Mouse (Mus musculus) small intestine, adult 2 months (tissue): ENCODE data around the gene Nme3. TPM values are rescaled to one million over a fixed set of nuclear protein-coding genes. Genes with fewer than 3 reads are reported as not detected.
"Not testable (repeated sequence)": the region's sequence is repeated elsewhere in the genome, so short reads cannot be mapped to it uniquely, and the experiment has no call there.

Experiments
- H3K27ac ChIP-seq: fragments of 200-500 bp; 2 replicates; pipeline ENCODE4 v1.5.1; 2012; ENCODE audit warnings: low read depth, low read length, control low read depth, inconsistent platforms; ENCODE audit not compliant: insufficient read depth
- H3K27me3 ChIP-seq: fragments of 200-500 bp; 2 replicates; pipeline ENCODE4 v1.6.1; 2012; ENCODE audit warnings: mild to moderate bottlenecking, moderate library complexity, low read length, inconsistent platforms; ENCODE audit not compliant: control insufficient read depth, insufficient read depth
- H3K36me3 ChIP-seq: fragments of 200-500 bp; 2 replicates; pipeline ENCODE4 v1.6.1; 2012; ENCODE audit warnings: mild to moderate bottlenecking, low read length, control low read depth, inconsistent platforms; ENCODE audit not compliant: control insufficient read depth, insufficient read depth
- H3K4me1 ChIP-seq: fragments of 200-500 bp; 2 replicates; pipeline ENCODE4 v1.6.1; 2012; ENCODE audit warnings: low read length, inconsistent platforms, mixed read lengths; ENCODE audit not compliant: control insufficient read depth, insufficient read depth, insufficient read length
- H3K4me3 ChIP-seq: fragments of 200-500 bp; 2 replicates; pipeline ENCODE4 v1.5.1; 2012; ENCODE audit warnings: low read depth, mild to moderate bottlenecking, control low read depth, inconsistent platforms, low read length, moderate library complexity
- CTCF ChIP-seq: fragments of 200-500 bp; IDR thresholded peaks from 2 replicates; pipeline ENCODE4 v1.5.1; 2012; ENCODE audit warnings: low read depth, mild to moderate bottlenecking, control low read depth, inconsistent platforms, low read length, moderate library complexity, mixed read lengths; ENCODE audit not compliant: insufficient replicate concordance, insufficient read length; ENCODE audit errors: extremely low read depth
- POLR2A ChIP-seq: fragments of 200-500 bp; IDR thresholded peaks from 2 replicates; pipeline ENCODE4 v1.6.1; 2012; ENCODE audit warnings: low read depth, mild to moderate bottlenecking, control low read depth, inconsistent platforms, low read length, moderate library complexity
- WGBS: fragments of 180-500 bp; shearing (Covaris S2); methylation state at CpG from one replicate; pipeline ENCODE4 v1.1.7; 2018; 5-methylcytosine and 5-hydroxymethylcytosine counted together
- polyA plus RNA-seq: library from polyadenylated mRNA; depleted of rRNA; stranded (reverse); fragments of >200 nt; gene quantifications from 2 replicates; pipeline ENCODE4 v1.2.3, GENCODE M21; 2012; rRNA removed

Nme3 gene
- polyA plus RNA-seq, 1 experiment = 52.4 TPM

DNA sequence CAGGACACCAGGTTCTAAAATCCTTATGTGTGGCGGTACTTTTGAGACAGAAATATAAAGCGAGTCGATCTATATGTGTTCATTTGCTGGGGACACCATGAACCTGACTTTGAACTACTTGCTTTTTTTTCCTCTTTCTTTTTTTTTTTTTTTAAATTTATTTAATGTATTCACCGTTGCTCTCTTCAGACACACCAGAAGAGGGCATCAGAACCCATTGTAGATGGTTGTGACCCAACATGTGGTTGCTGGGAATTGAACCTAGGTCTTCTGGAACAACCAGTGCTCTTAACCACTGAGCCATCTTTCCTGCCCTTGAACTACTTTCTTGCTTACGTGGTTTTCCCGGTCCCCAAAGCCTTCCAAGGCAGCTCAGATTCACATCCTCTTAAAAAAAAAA lies 41.0 kb downstream of the Nme3 start:
- no peaks in the 10 kb centered on the region for H3K36me3 ChIP-seq
- TF ChIP-seq POLR2A (no peak), CTCF (no peak)
- WGBS = 40% methylated on average over 6 of the region's 6 CpGs
- peaks cover 4% of the 10 kb centered on the region; the same call in 1 of the 2 replicates for H3K4me1 ChIP-seq
- peak overlapping the region; percentile 82 for H3K27ac ChIP-seq
- H3K4me3 ChIP-seq = peak overlapping the region; percentile 70
- H3K27me3 ChIP-seq = no peaks in the 10 kb centered on the region

DNA sequence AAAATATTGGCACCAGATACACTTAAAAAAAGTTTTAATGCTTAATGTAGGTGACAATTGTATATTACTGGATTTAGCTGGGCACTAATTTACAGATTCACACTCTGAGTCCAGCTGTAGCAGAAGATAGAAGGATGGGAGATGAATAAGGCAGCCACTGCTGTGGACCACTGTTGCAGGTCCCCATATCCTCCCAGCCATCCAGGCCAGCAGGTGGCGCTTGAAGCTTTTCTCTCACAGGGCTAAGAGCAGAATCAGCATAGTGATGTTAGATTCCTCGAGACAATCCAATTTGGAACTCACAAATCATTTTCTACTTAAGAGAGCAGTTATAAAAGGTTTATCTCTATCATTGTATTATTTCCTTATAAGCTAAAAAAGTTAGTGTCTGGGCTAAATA lies 46.2 kb downstream of the Nme3 start:
- not testable (repeated sequence) for H3K4me1 ChIP-seq, H3K4me3 ChIP-seq, H3K27me3 ChIP-seq, H3K27ac ChIP-seq
- H3K36me3 ChIP-seq = peaks cover 19% of the 10 kb centered on the region
- peak; percentile 59; the same call in 1 of the 2 replicates for TF ChIP-seq CTCF
- 4% methylated on average over 2 of the region's 2 CpGs for WGBS

DNA sequence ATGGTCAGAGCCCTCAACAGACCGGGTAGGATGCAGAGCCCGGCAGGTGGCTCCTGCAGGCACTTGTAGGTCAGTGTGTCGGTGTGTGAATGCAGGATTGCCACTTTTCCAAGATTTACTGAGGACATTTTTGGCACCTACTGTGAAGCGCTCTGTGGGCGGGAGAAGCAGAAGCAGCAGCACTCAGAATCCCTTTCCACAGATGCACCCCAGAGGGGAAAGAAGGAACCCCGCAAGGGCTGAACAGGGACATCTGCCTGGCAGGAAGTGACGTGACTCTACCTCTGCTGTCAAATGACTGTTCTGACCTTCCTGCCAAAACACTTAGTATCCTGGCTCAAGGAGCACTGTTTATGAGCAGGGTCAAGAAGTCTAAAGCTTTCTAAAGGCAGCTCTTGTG lies 46.7 kb downstream of the Nme3 start:
- Histone ChIP-seq H3K4me3 (no peak overlapping the region), H3K36me3 (peaks cover 24% of the 10 kb centered on the region), H3K4me1 (no peaks in the 10 kb centered on the region; the same call in 1 of the 2 replicates), H3K27me3 (no peaks in the 10 kb centered on the region), H3K27ac (no peak overlapping the region)
- 88% methylated on average over 7 of the region's 7 CpGs for WGBS
- TF ChIP-seq POLR2A (no peak), CTCF (no peak)

DNA sequence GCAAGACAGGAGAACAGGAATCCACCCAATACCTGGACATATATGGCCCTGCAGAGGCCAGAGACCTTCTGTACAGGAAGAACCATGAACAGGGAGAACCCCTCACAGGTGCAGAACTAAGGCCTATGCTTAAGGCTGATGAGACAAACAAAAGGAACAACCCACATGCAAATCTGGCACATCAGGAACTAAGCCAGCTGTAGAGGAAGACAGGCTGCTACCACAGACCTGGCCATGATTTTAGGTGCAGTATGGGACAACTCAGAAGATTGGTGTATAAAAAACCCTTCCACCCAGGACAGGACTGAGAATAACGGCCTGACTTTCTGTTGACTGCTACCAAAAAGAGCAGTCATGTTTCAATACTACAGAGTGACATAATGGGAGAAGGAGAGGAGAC lies 47.3 kb downstream of the Nme3 start:
- H3K4me3 ChIP-seq, H3K27ac ChIP-seq, H3K27me3 ChIP-seq, H3K4me1 ChIP-seq: not testable (repeated sequence)
- 75% methylated on average over 1 of the region's 1 CpGs for WGBS
- peaks cover 29% of the 10 kb centered on the region for H3K36me3 ChIP-seq

Other genes with a start within 250 kb of the Nme3 start
- gene Slc9a3r2, start 246.2 kb upstream of the Nme3 start, polyA plus RNA-seq = 35.6 and 44.9 TPM in 2 replicates
- gene Npw, start 238.0 kb upstream of the Nme3 start, polyA plus RNA-seq = 2.0 and 6.5 TPM in 2 replicates
- gene Zfp598, start 226.8 kb upstream of the Nme3 start, polyA plus RNA-seq = 41.1 and 85.8 TPM in 2 replicates
- gene Syngr3, start 206.5 kb upstream of the Nme3 start, polyA plus RNA-seq = 1.2 and 1.3 TPM in 2 replicates
- 22.8 and 35.9 TPM in 2 replicates for gene Gfer, start 200.3 kb upstream of the Nme3 start, polyA plus RNA-seq
- gene Noxo1, start 200.3 kb upstream of the Nme3 start, polyA plus RNA-seq = 57.7 and 115 TPM in 2 replicates
- 26.0 and 49.6 TPM in 2 replicates for gene Tbl3, start 188.8 kb upstream of the Nme3 start, polyA plus RNA-seq
- 0.19 TPM in 1 of 2 replicates, not detected in the other for gene Rnf151, start 178.4 kb upstream of the Nme3 start, polyA plus RNA-seq
- 1,627 and 2,207 TPM in 2 replicates for gene Rps2, start 178.4 kb upstream of the Nme3 start, polyA plus RNA-seq
- gene Ndufb10, start 172.0 kb upstream of the Nme3 start, polyA plus RNA-seq = 384 and 403 TPM in 2 replicates
- gene Rpl3l, start 168.7 kb upstream of the Nme3 start, polyA plus RNA-seq = 0.11 and 0.19 TPM in 2 replicates
- 29.5 and 54.2 TPM in 2 replicates for gene Msrb1, start 159.9 kb upstream of the Nme3 start, polyA plus RNA-seq
- 1.7 and 2.8 TPM in 2 replicates for gene Hs3st6, start 143.5 kb upstream of the Nme3 start, polyA plus RNA-seq
- not detected in 2 replicates for gene Meiob, start 92.2 kb upstream of the Nme3 start, polyA plus RNA-seq
- gene Hagh, start 56.4 kb upstream of the Nme3 start, polyA plus RNA-seq = 352 and 372 TPM in 2 replicates
- gene Fahd1, start 46.1 kb upstream of the Nme3 start, polyA plus RNA-seq = 65.2 and 108 TPM in 2 replicates
- gene Igfals, start 30.5 kb upstream of the Nme3 start, polyA plus RNA-seq = 0.42 and 1.4 TPM in 2 replicates
- 33.0 and 39.9 TPM in 2 replicates for gene Nubp2, start 10.2 kb upstream of the Nme3 start, polyA plus RNA-seq
- gene Spsb3, start 9.9 kb upstream of the Nme3 start, polyA plus RNA-seq = 51.5 and 88.1 TPM in 2 replicates
- 20.3 and 21.0 TPM in 2 replicates for gene Eme2, start 1.4 kb upstream of the Nme3 start, polyA plus RNA-seq
- gene Mrps34, start 1.4 kb upstream of the Nme3 start, polyA plus RNA-seq = 244 and 319 TPM in 2 replicates
- 37.0 and 51.7 TPM in 2 replicates for gene Mapk8ip3, start 40.5 kb downstream of the Nme3 start, polyA plus RNA-seq
- 13.3 and 18.2 TPM in 2 replicates for gene Jpt2, start 64.2 kb downstream of the Nme3 start, polyA plus RNA-seq
- 5.8 and 10.0 TPM in 2 replicates for gene Cramp1l, start 119.3 kb downstream of the Nme3 start, polyA plus RNA-seq
- gene Ift140, start 119.6 kb downstream of the Nme3 start, polyA plus RNA-seq = 4.2 and 8.4 TPM in 2 replicates
- gene Tmem204, start 187.1 kb downstream of the Nme3 start, polyA plus RNA-seq = 9.7 and 17.7 TPM in 2 replicates
- 7.3 and 8.9 TPM in 2 replicates for gene Telo2, start 219.5 kb downstream of the Nme3 start, polyA plus RNA-seq
- gene Ptx4, start 224.3 kb downstream of the Nme3 start, polyA plus RNA-seq = 0.10 TPM in 1 of 2 replicates, not detected in the other
- 9.5 and 15.9 TPM in 2 replicates for gene Clcn7, start 236.9 kb downstream of the Nme3 start, polyA plus RNA-seq